Mouse (Mus musculus) myocyte (in vitro differentiated cells): ENCODE data around the gene Tacc2.

Experiments used
- CEBPB ChIP-seq: IDR thresholded peaks from 2 replicates; pipeline ENCODE4 v1.6.1; 2011; ENCODE audit warnings: mild to moderate bottlenecking, moderate library complexity; ENCODE audit not compliant: poor library complexity, insufficient read depth, severe bottlenecking
- E2F4 ChIP-seq: IDR thresholded peaks from one replicate; pipeline ENCODE4 v1.6.1; 2011; ENCODE audit warnings: mild to moderate bottlenecking, control low read depth, moderate library complexity; ENCODE audit not compliant: insufficient read depth
- MAX ChIP-seq: IDR thresholded peaks from one replicate; pipeline ENCODE4 v1.6.1; 2011; ENCODE audit warnings: low read depth, mild to moderate bottlenecking, control low read depth
- MYOG ChIP-seq, 3 experiments: IDR thresholded peaks; one replicate each; pipeline ENCODE4 v1.6.1; 2011; ENCODE audit warnings: control low read depth in 2 of 3, low read depth in 2 of 3, mild to moderate bottlenecking in 2 of 3; ENCODE audit not compliant: insufficient read length in 2 of 3, control insufficient read depth in 1 of 3, insufficient read depth in 1 of 3
- POLR2A ChIP-seq: IDR thresholded peaks from one replicate; pipeline ENCODE4 v1.6.1; 2011; ENCODE audit warnings: low read depth, mild to moderate bottlenecking, control low read depth, moderate library complexity; ENCODE audit not compliant: insufficient read length
- TCF12 ChIP-seq: IDR thresholded peaks from one replicate; pipeline ENCODE4 v1.6.1; 2011; ENCODE audit warnings: mild to moderate bottlenecking, control low read depth; ENCODE audit not compliant: poor library complexity, insufficient read depth, severe bottlenecking
- USF1 ChIP-seq: IDR thresholded peaks from one replicate; pipeline ENCODE4 v1.6.1; 2011; ENCODE audit warnings: low read depth, mild to moderate bottlenecking, control low read depth, moderate library complexity

DNA sequence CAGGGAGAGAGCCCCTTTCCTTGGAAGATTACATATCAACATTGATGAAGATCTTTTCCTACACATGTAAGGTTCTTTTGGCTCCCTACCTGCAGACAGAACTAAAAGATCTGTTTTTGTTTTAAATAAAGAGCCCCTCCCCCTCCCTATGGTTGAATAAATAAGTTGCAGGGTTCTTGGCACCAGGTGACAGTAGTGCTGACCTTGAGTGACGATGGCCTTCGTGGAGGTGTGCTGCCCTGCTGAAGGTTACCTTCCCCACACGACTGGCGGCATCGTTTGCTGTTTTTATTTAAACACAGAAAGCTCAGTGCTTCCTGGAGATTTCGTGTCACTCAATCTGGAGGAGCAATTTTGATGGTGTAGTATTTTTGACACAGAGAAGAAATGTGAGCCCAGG lies 113.6 kb downstream of the Tacc2 start:
- TF ChIP-seq MAX, result no peak
- TF ChIP-seq MYOG (IDR thresholded peaks at IDR 0.05; ENCODE audit: control insufficient read depth in 1 of 3, insufficient read depth in 1 of 3, insufficient read length in 2 of 3, low read depth in 2 of 3), result no peak
- TF ChIP-seq E2F4, result no peak
- TF ChIP-seq POLR2A, result no peak
- TF ChIP-seq TCF12, result no peak
- no peak for TF ChIP-seq USF1
- TF ChIP-seq CEBPB, result no peak
